Mouse (Mus musculus): Measurements from ENCODE around the gene Rab11fip5.

DNA sequence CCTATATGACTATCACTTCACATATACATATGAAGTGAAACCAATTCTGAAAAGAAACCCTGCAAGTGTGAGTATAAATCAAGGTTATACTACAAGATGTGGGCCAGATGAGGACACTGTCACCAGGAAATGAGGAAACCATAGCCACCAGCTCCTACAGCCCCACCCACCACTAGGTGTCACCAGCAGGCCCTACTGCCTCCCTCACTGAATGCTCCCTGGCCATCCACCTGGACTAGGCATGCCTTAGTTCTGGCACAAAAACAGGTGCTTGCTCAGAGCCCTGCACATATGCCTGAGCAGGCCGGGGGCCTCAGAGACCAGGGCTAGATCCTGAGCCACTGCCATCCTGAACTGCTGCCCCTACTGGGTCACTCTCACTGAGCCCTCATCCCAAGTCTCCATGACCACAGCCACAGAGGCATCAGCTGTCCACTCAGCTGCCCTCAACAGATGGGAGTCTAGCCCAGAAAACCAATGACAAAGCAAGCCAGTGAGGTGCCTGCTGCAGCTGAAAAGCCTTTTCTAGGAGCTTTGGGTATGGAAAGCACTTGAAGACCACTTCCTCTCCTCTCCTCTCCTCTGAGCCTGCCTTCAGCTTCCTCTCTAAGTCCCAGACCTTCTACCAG, 35.0 kb downstream of the Rab11fip5 start:
- peak; percentile 82; the same call in 1 of the 2 replicates for TF ChIP-seq CTCF (IDR thresholded peaks at IDR 0.05; ENCODE audit: borderline replicate concordance, insufficient read depth, low read depth, low read length)
- no peak for TF ChIP-seq POLR2A (IDR thresholded peaks at IDR 0.05; ENCODE audit: borderline replicate concordance, insufficient read depth, low read length)

Data from cerebellum, adult 2 months (tissue).